ENCODE assay signal across 16 mouse cellular contexts in the genomic region with DNA sequence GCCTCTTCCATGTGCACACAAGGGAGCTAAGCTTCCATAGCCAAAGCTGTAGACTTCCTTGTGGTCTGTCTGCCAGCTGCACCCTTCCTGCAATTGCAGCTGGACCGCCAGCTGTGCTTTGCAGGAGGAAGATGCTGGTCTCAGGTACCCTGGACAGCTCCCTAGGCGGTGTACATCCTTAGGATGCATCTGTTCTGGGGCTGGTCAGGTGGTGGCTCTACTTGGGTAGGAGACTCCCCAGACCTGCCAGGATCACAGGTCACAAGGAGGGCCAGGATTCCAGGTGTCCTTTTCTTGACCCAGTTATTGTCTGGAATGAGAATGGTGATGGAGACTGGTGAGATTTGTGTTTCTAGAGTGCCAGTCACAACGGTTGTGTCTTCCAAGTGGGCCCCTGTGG. TPM values are rescaled to one million over a fixed set of nuclear protein-coding genes. Genes with fewer than 3 reads are reported as not detected.
A peak's percentile ranks its signal among the peaks of the same experiment; 100 is the strongest.
DNase-seq lines count a peak whose midpoint lies in the region; ATAC-seq and TF ChIP-seq lines count a peak whose summit lies in the region.
"Had no signal": no experiment of that assay in that cellular context is flagged by ENCODE, and none has a peak within 500 bp of the region (broad histone marks: within the 10 kb centered on the region; RNA-seq: fewer than 3 reads in every experiment).

No protein-coding gene starts in this region.

- peaks cover 53% of the 10 kb centered on the region for H3K27me3 ChIP-seq in lung, embryonic 14.5 days (ENCODE audit: insufficient read depth, low read length)
- peaks cover 19% of the 10 kb centered on the region; the same call in 1 of the 2 replicates for H3K27me3 ChIP-seq in stomach, postnatal 0 days (ENCODE audit: control insufficient read depth, insufficient read depth, low read length)

- WGBS in lung, embryonic 14.5 days, result 34% methylated on average over 3 of the region's 3 CpGs
- 37% methylated on average over 3 of the region's 3 CpGs for WGBS in stomach, postnatal 0 days

- no peak for TF ChIP-seq CTCF in lung, embryonic 14.5 days (IDR thresholded peaks at IDR 0.05; ENCODE audit: low read depth)
- no peak for TF ChIP-seq CTCF in stomach, postnatal 0 days (IDR thresholded peaks at IDR 0.05; ENCODE audit: low read depth)

- no peak overlapping the region for H3K4me3 ChIP-seq in lung, embryonic 14.5 days (ENCODE audit: low read depth, low read length)
- H3K4me3 ChIP-seq in stomach, postnatal 0 days (ENCODE audit: low read depth, low read length), result no peak overlapping the region
- H3K4me3 ChIP-seq: erythroblast, embryonic 14.5 days; limb, embryonic 15.5 days; neural tube, embryonic 12.5 days; stomach, embryonic 15.5 days had no signal

- ATAC-seq in lung, embryonic 14.5 days (ENCODE audit: insufficient read depth), result no peak
- ATAC-seq in stomach, postnatal 0 days (ENCODE audit: low FRiP score, low TSS enrichment), result no peak
- no peak for ATAC-seq in activated CD4-positive, CD25-positive, alpha-beta regulatory T cell, adult 4 months
- no peak for ATAC-seq in CD4-positive, CD25-positive, alpha-beta regulatory T cell, adult 4 months

- H3K4me1 ChIP-seq in lung, embryonic 14.5 days (ENCODE audit: insufficient read depth), result no peaks in the 10 kb centered on the region
- H3K4me1 ChIP-seq in stomach, postnatal 0 days (replicated peaks; ENCODE audit: control insufficient read depth, insufficient read depth), result no peaks in the 10 kb centered on the region

- TF ChIP-seq EP300 in stomach, postnatal 0 days (optimal IDR thresholded peaks at IDR 0.05), result no peak

- DNase-seq in adrenal gland, postnatal 14 days, result peak; percentile 57
- DNase-seq in adrenal gland, postnatal 25 days, result no peak
- peak; percentile 71 for DNase-seq in lung, embryonic 14.5 days
- no peak for DNase-seq in lung, postnatal 10 days
- DNase-seq in embryo, embryonic 11 days, result peak; percentile 58
- DNase-seq in stomach, postnatal 0 days (ENCODE audit: low spot score), result peak; percentile 30
- DNase-seq: B cell, adult 2 months; layer of hippocampus, adult 9-11 months; right cerebral cortex, postnatal 14 days had no signal

- no peak overlapping the region for H3K27ac ChIP-seq in lung, embryonic 14.5 days (ENCODE audit: low read depth)
- H3K27ac ChIP-seq in stomach, postnatal 0 days (replicated peaks), result no peak overlapping the region
- H3K27ac ChIP-seq: limb, embryonic 15.5 days; neural tube, embryonic 12.5 days; stomach, embryonic 15.5 days had no signal

- H3K9me3 ChIP-seq in lung, embryonic 14.5 days (ENCODE audit: low read depth, low read length), result no peaks in the 10 kb centered on the region
- no peaks in the 10 kb centered on the region for H3K9me3 ChIP-seq in stomach, postnatal 0 days (ENCODE audit: control insufficient read depth, low read length)
- H3K9me3 ChIP-seq: limb, embryonic 15.5 days; stomach, embryonic 15.5 days had no signal

- no peak overlapping the region for H3K9ac ChIP-seq in lung, embryonic 14.5 days
- H3K9ac ChIP-seq in stomach, postnatal 0 days (ENCODE audit: low read length), result no peak overlapping the region
- H3K9ac ChIP-seq: limb, embryonic 15.5 days; neural tube, embryonic 12.5 days; stomach, embryonic 15.5 days had no signal

- H3K4me2 ChIP-seq in lung, embryonic 14.5 days, result no peak overlapping the region
- H3K4me2 ChIP-seq in stomach, postnatal 0 days (replicated peaks; ENCODE audit: low read depth), result no peak overlapping the region
- H3K4me2 ChIP-seq: limb, embryonic 15.5 days; neural tube, embryonic 12.5 days; stomach, embryonic 15.5 days had no signal

- H3K36me3 ChIP-seq in lung, embryonic 14.5 days (ENCODE audit: insufficient read depth), result no peaks in the 10 kb centered on the region
- H3K36me3 ChIP-seq in stomach, postnatal 0 days (ENCODE audit: control insufficient read depth, insufficient read depth, low read length), result no peaks in the 10 kb centered on the region
- H3K36me3 ChIP-seq: limb, embryonic 15.5 days; neural tube, embryonic 12.5 days; stomach, embryonic 15.5 days had no signal

RNA-seq across cellular contexts. Expression of a gene that starts 3.6 kb away (rescaled TPM):
- 0.41 and 0.45 TPM in 2 replicates for total RNA-seq in adrenal gland, postnatal 14 days (2021)
- total RNA-seq in adrenal gland, postnatal 25 days (2021), result 0.43 and 0.73 TPM in 2 replicates
- polyA plus RNA-seq in lung, embryonic 14.5 days (2014; fragmentation: Nextera tagmentation; extraction: Ambion mirVana), result 0.13 and 0.26 TPM in 2 replicates
- 0.34 and 0.54 TPM in 2 replicates for polyA plus RNA-seq in stomach, postnatal 0 days (2015; fragmentation: Nextera tagmentation; extraction: Ambion mirVana)
- not detected for polyA plus RNA-seq in activated CD4-positive, CD25-positive, alpha-beta regulatory T cell, adult 4 months (2017; shearing (Covaris generic))
- polyA plus RNA-seq in CD4-positive, CD25-positive, alpha-beta regulatory T cell, adult 4 months (2017; shearing (Covaris generic)), result not detected
- total RNA-seq: megakaryocyte progenitor cell, adult 5-6 weeks had no signal
- polyA plus RNA-seq: erythroblast, embryonic 14.5 days had no signal

Comparison
In these comparisons a context has a peak if more than half of its experiments do, and no peak if none do; other contexts are left out.
1. DNase-seq: peak in adrenal gland, postnatal 14 days (single experiment), lung, embryonic 14.5 days (single experiment), embryo, embryonic 11 days (single experiment) and stomach, postnatal 0 days (single experiment); none in adrenal gland, postnatal 25 days (single experiment) and lung, postnatal 10 days (single experiment).